Mouse (Mus musculus): Measurements from ENCODE around the gene Eif2s3y. TPM values are rescaled to one million over a fixed set of nuclear protein-coding genes. Genes with fewer than 3 reads are reported as not detected.

Eif2s3y gene
- 53.2 and 65.9 TPM in 2 replicates for total RNA-seq (2012; rRNA removed)

DNA sequence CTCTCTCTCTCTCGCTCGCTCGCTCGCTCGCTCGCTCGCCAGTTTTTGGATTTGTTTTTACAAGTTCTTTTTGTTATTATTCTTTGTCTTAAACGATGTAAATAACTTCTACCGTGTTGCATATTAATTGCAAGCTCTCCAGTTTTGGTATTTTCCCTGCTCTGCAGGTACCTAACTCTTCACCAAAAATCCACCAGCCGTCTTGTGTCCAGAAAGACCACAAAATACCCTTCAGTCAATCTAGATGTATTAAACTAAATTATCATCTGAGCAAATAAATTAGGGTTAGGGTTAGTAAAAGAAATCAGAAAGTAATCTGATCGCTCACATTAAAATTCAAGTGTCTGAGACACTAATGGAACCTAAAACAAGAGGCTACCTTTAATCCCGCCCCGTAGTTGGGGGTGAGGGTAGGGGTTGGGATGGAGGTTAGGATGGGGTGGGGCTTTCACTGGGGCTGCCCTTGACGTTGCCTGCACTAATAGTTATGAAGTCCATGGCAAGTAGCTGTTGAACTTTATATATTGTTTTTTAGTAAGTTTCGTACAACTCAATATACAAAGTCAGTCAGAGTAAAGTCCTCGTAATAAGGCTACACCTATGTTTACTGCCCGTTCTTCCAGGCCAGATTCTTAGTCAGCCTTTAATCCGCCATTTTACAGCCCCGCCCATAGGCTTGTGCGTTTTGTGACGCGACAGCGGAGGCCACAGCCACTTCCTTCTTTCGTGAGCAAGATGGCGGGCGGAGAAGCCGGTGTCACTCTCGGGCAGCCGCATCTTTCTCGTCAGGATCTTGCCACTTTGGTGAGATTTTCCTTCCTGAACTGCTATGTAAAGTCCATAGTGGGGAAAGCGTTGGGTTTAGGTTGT is at the start of gene Eif2s3y:
Gene Eif2s3y (plus strand): TSS at position 662 of the 870 bp plus-strand sequence.
- no peaks in the 10 kb centered on the region for H3K9me3 ChIP-seq (ENCODE audit: control insufficient read depth, insufficient read depth, low read depth, low read length)
- no peaks in the 10 kb centered on the region for H3K36me3 ChIP-seq (ENCODE audit: control insufficient read depth, insufficient read depth, low read length, poor library complexity, severe bottlenecking)
- H3K27ac ChIP-seq (ENCODE audit: insufficient read depth, low read depth, low read length, poor library complexity, severe bottlenecking) = no peak within 1 kb of the TSS
- peak within 1 kb of the TSS; percentile 94 for H3K9ac ChIP-seq (ENCODE audit: insufficient read depth, low read depth, low read length, poor library complexity, severe bottlenecking)
- peak; percentile 63 for DNase-seq (ENCODE audit: low read depth, low spot score)
- no peaks in the 10 kb centered on the region; a peak in 1 of 4 replicates for H3K4me1 ChIP-seq (ENCODE audit: control insufficient read depth in 2 of 2, insufficient read depth in 2 of 2, low read length in 2 of 2, poor library complexity in 1 of 2)
- peak within 1 kb of the TSS; percentile 91 to 98 for H3K4me3 ChIP-seq (ENCODE audit: insufficient read depth in 1 of 2, low read depth in 1 of 2, low read length in 2 of 2, poor library complexity in 1 of 2, severe bottlenecking in 1 of 2)
- TF ChIP-seq ZC3H11A (IDR thresholded peaks at IDR 0.05; ENCODE audit: borderline replicate concordance, low read depth, low read length) (no peak), MAFK (IDR thresholded peaks at IDR 0.05; ENCODE audit: insufficient read depth, low read depth, low read length) (no peak), HCFC1 (IDR thresholded peaks at IDR 0.05; ENCODE audit: borderline replicate concordance, insufficient read depth, low read length) (no peak)
- in situ Hi-C loops (cut with MboI; ENCODE audit: low sequenced_read_pairs in 2 of 2, unreplicated experiment in 2 of 2) = loop anchor here in 1 of 2 experiments (25.0 kb wide), 2 partner anchors 98 to 198 kb away; partner anchors contain the start of gene Uba1y

Other genes starting within 250 kb of the Eif2s3y start
- 1.9 and 6.6 TPM in 2 replicates for gene Zfy1, start 213.1 kb upstream of the Eif2s3y start, total RNA-seq (2012; rRNA removed)
- 6.8 and 9.1 TPM in 2 replicates for gene Uba1y, start 191.9 kb upstream of the Eif2s3y start, total RNA-seq (2012; rRNA removed)
- gene Kdm5d, start 112.8 kb upstream of the Eif2s3y start, total RNA-seq (2012; rRNA removed) = 0.21 and 2.0 TPM in 2 replicates
- gene Uty, start 235.2 kb downstream of the Eif2s3y start, total RNA-seq (2012; rRNA removed) = 32.2 and 33.9 TPM in 2 replicates